Mouse (Mus musculus) neural tube, embryonic 15.5 days (tissue): ENCODE data around the gene Tsku. TPM values are rescaled to one million over a fixed set of nuclear protein-coding genes. Genes with fewer than 3 reads are reported as not detected.
A peak's percentile ranks its signal among the peaks of the same experiment; 100 is the strongest.

Experiments used
- ATAC-seq: fragments of 200-750 bp; cut with Nextera tagmentation; 2 replicates; pipeline ENCODE4 v1.8.0; 2017; ENCODE audit warnings: mild to moderate bottlenecking, moderate TSS enrichment, moderate library complexity; ENCODE audit not compliant: low FRiP score
- H3K27ac ChIP-seq: fragments of 300-500 bp; sonication (generic); replicated peaks from 2 replicates; pipeline ENCODE4 v1.5.1; 2015; ENCODE audit warnings: mild to moderate bottlenecking, inconsistent platforms
- H3K27me3 ChIP-seq: fragments of 300-500 bp; sonication (generic); replicated peaks from 2 replicates; pipeline ENCODE4 v1.6.1; 2015; ENCODE audit warnings: inconsistent platforms
- H3K36me3 ChIP-seq: fragments of 300-500 bp; sonication (generic); 2 replicates; pipeline ENCODE4 v1.6.1; 2015; ENCODE audit warnings: inconsistent platforms
- H3K4me1 ChIP-seq: fragments of 300-500 bp; sonication (generic); 2 replicates; pipeline ENCODE4 v1.6.1; 2015; ENCODE audit warnings: inconsistent platforms
- H3K4me2 ChIP-seq: fragments of 300-500 bp; sonication (generic); 2 replicates; pipeline ENCODE4 v1.6.1; 2015; ENCODE audit warnings: inconsistent platforms, mild to moderate bottlenecking, moderate library complexity
- H3K4me3 ChIP-seq: fragments of 300-500 bp; sonication (generic); replicated peaks from 2 replicates; pipeline ENCODE4 v1.5.1; 2015; ENCODE audit warnings: mild to moderate bottlenecking, inconsistent platforms
- H3K9ac ChIP-seq: fragments of 300-500 bp; sonication (generic); replicated peaks from 2 replicates; pipeline ENCODE4 v1.6.1; 2015; ENCODE audit warnings: mild to moderate bottlenecking, inconsistent platforms
- H3K9me3 ChIP-seq: fragments of 300-500 bp; sonication (generic); replicated peaks from 2 replicates; pipeline ENCODE4 v1.6.1; 2016; ENCODE audit warnings: inconsistent platforms
- WGBS: fragments of 180-500 bp; shearing (Covaris S2); methylation state at CpG from one replicate; pipeline ENCODE4 v1.1.7; 2015; ENCODE audit warnings: mixed read lengths; 5-methylcytosine and 5-hydroxymethylcytosine counted together
- polyA plus RNA-seq: library from polyadenylated mRNA; unstranded; fragments of >200 nt; fragmentation: Nextera tagmentation; extraction: Ambion mirVana; gene quantifications from 2 replicates; pipeline ENCODE4 v1.2.1, GENCODE M21; 2015

Tsku gene
- polyA plus RNA-seq, 1 experiment from 2014 or later = 7.1 TPM

- Histone ChIP-seq H3K4me1 (peaks cover 58% of the 10 kb centered on the region), H3K9me3 (no peaks in the 10 kb centered on the region), H3K4me2 (no peak overlapping the region), H3K27me3 (no peaks in the 10 kb centered on the region), H3K4me3 (no peak overlapping the region), H3K36me3 (peaks cover 16% of the 10 kb centered on the region), H3K9ac (no peak overlapping the region), H3K27ac (peak overlapping the region; percentile 64; the same call in 1 of the 2 replicates)
- 30% methylated on average over 4 of the region's 4 CpGs for WGBS
- no peak for ATAC-seq
Measured at GRCm38 (mm10) chr7:98354921-98355310, 6.2 kb downstream of the Tsku start.

- H3K36me3 ChIP-seq = peaks cover 16% of the 10 kb centered on the region
- no peaks in the 10 kb centered on the region for H3K27me3 ChIP-seq
- H3K4me3 ChIP-seq = no peak overlapping the region
- ATAC-seq = no peak
- no peak overlapping the region for H3K4me2 ChIP-seq
- H3K9ac ChIP-seq = no peak overlapping the region
- WGBS = 26% methylated on average over 12 of the region's 12 CpGs
- peaks cover 52% of the 10 kb centered on the region for H3K4me1 ChIP-seq
- no peaks in the 10 kb centered on the region for H3K9me3 ChIP-seq
- 0 out of 2 replicates have a peak overlapping the region, but pooled peaks have one; percentile 6 for H3K27ac ChIP-seq
Measured at GRCm38 (mm10) chr7:98354160-98354920, 6.8 kb downstream of the Tsku start.

- H3K4me2 ChIP-seq = no peak overlapping the region
- H3K4me1 ChIP-seq = peaks cover 46% of the 10 kb centered on the region
- H3K27me3 ChIP-seq = no peaks in the 10 kb centered on the region
- 81% methylated on average over 5 of the region's 5 CpGs for WGBS
- peaks cover 16% of the 10 kb centered on the region for H3K36me3 ChIP-seq
- H3K9me3 ChIP-seq = no peaks in the 10 kb centered on the region
- H3K9ac ChIP-seq = no peak overlapping the region
- H3K27ac ChIP-seq = no peak overlapping the region
- H3K4me3 ChIP-seq = no peak overlapping the region
- ATAC-seq = no peak
Measured at GRCm38 (mm10) chr7:98353616-98354015, 7.5 kb downstream of the Tsku start.

GRCm38 (mm10) chr7:98351523-98351922, 9.6 kb downstream of the Tsku start:
- Histone ChIP-seq H3K4me3 (no peak overlapping the region), H3K27me3 (no peaks in the 10 kb centered on the region), H3K4me2 (no peak overlapping the region), H3K9ac (no peak overlapping the region), H3K27ac (no peak overlapping the region), H3K9me3 (no peaks in the 10 kb centered on the region), H3K4me1 (peaks cover 30% of the 10 kb centered on the region), H3K36me3 (peaks cover 16% of the 10 kb centered on the region)
- WGBS = 94% methylated on average over 3 of the region's 3 CpGs
- ATAC-seq = no peak

DNA sequence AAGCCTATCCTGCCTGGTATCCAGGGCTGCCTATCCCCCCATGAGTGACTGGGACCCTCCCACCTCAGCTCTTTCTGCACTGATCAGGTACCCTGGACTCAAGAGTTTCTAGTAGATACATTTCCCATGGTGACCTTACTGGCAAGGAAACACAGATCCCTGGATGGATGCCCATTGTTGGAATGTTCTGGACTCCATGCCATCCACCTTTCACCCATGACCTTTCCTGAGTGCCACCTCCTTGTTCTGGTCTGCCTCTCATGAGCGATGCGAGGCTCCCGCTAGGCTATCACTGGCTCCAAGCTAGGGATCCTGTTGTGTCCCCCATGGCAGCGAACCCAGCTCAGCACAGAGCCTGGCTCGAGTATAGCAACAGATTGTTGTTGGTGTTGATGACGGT, 11.3 kb downstream of the Tsku start:
- Histone ChIP-seq H3K9me3 (no peaks in the 10 kb centered on the region), H3K36me3 (peaks cover 16% of the 10 kb centered on the region), H3K9ac (no peak overlapping the region), H3K4me2 (no peak overlapping the region), H3K4me3 (no peak overlapping the region), H3K4me1 (peaks cover 13% of the 10 kb centered on the region), H3K27me3 (no peaks in the 10 kb centered on the region), H3K27ac (no peak overlapping the region)
- 95% methylated on average over 6 of the region's 6 CpGs for WGBS
- no peak for ATAC-seq

- 28% methylated on average over 5 of the region's 5 CpGs for WGBS
- Histone ChIP-seq H3K27me3 (no peaks in the 10 kb centered on the region), H3K36me3 (peaks cover 16% of the 10 kb centered on the region), H3K4me1 (peaks cover 6% of the 10 kb centered on the region), H3K4me2 (no peak overlapping the region), H3K4me3 (no peak overlapping the region), H3K9ac (no peak overlapping the region), H3K27ac (no peak overlapping the region), H3K9me3 (no peaks in the 10 kb centered on the region)
- ATAC-seq = no peak
Measured at GRCm38 (mm10) chr7:98349096-98349495, 12.0 kb downstream of the Tsku start.

DNA sequence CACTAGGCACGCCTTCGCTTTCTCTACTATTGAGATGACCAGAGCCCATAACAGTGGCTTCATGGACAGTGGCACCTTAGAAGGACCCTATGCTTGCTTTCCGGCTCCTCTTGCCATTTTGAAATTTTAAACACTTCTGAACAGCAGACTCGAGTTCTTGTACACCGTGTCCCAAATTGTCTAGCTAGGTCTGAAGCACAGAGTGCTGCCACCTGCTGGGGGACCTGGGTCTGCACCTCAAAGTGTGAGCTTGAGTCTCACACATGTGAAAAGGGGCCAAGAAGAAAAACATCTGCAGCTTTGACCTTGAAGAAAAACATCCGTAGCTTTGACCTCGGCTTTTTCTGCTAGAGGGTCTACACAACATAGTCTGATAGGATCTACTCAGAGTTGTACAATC, 13.1 kb downstream of the Tsku start:
- no peak for ATAC-seq
- H3K27me3 ChIP-seq = no peaks in the 10 kb centered on the region
- H3K36me3 ChIP-seq = peaks cover 16% of the 10 kb centered on the region
- H3K9me3 ChIP-seq = no peaks in the 10 kb centered on the region
- peaks cover 2% of the 10 kb centered on the region; the same call in 1 of the 2 replicates for H3K4me1 ChIP-seq
- no peak overlapping the region for H3K4me3 ChIP-seq
- H3K27ac ChIP-seq = no peak overlapping the region
- no peak overlapping the region for H3K9ac ChIP-seq
- WGBS = 70% methylated on average over 7 of the region's 7 CpGs
- no peak overlapping the region for H3K4me2 ChIP-seq

DNA sequence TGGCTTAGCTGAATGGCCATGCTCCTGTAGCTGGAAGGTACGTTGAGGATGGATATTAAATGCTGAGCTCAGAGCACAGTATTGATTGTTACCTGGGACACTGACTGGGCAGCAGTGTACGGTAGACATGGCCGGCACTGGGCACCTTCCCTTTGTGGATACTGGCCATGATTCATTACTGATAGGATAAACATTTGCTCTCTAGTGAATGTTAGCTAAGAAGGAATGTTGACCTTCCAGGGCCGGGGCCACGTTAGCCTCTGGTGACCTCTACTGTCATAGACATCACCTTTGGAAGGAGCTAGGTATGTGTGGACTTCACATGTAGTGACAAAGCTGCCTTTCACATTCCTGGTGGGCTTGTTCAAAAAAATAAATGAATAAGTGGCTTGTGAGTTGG, 13.7 kb downstream of the Tsku start:
- ATAC-seq = no peak
- Histone ChIP-seq H3K4me1 (peaks cover 2% of the 10 kb centered on the region; the same call in 1 of the 2 replicates), H3K36me3 (peaks cover 16% of the 10 kb centered on the region), H3K4me3 (no peak overlapping the region), H3K9ac (no peak overlapping the region), H3K4me2 (no peak overlapping the region), H3K27me3 (peaks cover 2% of the 10 kb centered on the region), H3K27ac (no peak overlapping the region), H3K9me3 (no peaks in the 10 kb centered on the region)
- 85% methylated on average over 5 of the region's 5 CpGs for WGBS

DNA sequence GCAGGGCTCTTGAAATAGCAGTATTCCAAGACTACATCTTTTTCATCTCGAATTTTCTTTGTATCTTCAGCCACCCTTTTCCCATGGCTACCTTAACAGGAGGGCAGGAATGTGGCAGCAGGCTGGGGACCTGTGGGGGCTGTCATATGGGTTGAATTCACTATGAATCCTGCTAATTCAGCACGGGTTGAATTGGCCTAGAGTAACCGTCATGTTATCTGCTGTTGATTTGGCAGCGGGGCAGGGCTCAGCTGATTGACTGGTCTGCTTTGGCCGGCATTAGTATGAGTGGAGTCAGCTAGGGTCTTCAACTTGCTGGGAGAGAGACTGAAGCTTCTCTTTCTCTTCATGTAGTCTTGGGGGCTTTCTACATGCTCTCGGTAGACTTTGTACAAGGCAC, 16.1 kb downstream of the Tsku start:
- Histone ChIP-seq H3K9ac (no peak overlapping the region), H3K4me2 (no peak overlapping the region), H3K36me3 (no peaks in the 10 kb centered on the region), H3K27me3 (peaks cover 4% of the 10 kb centered on the region), H3K9me3 (no peaks in the 10 kb centered on the region), H3K27ac (no peak overlapping the region), H3K4me1 (0 out of 2 replicates have a peak, but pooled peaks cover 3% of the 10 kb centered on the region), H3K4me3 (no peak overlapping the region)
- ATAC-seq = no peak
- 47% methylated on average over 6 of the region's 6 CpGs for WGBS

DNA sequence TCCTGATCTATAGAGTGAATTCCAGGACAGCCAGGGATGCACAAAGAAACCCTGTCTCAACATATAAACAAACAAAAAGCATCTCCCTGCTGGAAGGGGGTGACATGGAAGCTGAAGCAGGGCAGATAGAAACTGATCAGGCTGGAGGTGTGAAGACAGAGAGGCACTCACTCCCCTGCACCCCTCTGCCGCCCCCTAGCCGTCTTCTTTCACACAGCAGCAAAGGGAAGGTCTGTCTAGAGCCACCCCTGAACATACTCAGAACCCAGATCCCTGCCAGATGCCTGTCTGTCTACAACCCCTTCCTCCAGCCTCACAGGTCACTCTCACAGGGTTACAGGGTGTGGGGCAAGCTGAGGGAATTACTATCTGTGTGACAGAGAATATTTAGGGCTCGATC, 16.8 kb downstream of the Tsku start:
- H3K9me3 ChIP-seq = no peaks in the 10 kb centered on the region
- ATAC-seq = no peak
- H3K9ac ChIP-seq = no peak overlapping the region
- 0 out of 2 replicates have a peak, but pooled peaks cover 3% of the 10 kb centered on the region for H3K4me1 ChIP-seq
- no peaks in the 10 kb centered on the region for H3K36me3 ChIP-seq
- peaks cover 4% of the 10 kb centered on the region for H3K27me3 ChIP-seq
- no peak overlapping the region for H3K4me3 ChIP-seq
- 31% methylated on average over 3 of the region's 3 CpGs for WGBS
- no peak overlapping the region for H3K4me2 ChIP-seq
- no peak overlapping the region for H3K27ac ChIP-seq

DNA sequence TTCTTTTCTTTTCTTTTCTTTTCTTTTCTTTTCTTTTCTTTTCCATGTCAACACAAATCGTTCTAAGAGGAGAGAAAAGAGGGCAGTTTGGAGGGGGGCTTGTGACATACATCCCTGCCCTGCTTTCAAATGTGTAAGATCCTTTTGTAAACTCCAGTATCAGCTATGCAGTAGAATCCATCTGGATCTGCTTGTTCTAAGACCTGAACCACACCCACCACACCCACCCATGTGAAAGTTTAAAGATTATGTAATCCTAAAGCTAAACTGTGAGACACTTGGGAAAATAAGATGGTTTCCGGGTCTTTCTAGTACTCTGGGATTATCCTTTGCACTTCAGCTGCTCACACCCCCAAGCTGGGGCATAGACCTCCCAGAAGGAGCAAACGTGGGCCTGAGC, 18.9 kb downstream of the Tsku start:
- Histone ChIP-seq H3K4me2 (no peak overlapping the region), H3K4me3 (no peak overlapping the region), H3K36me3 (no peaks in the 10 kb centered on the region), H3K9me3 (no peaks in the 10 kb centered on the region), H3K9ac (no peak overlapping the region), H3K27ac (no peak overlapping the region), H3K27me3 (peaks cover 4% of the 10 kb centered on the region), H3K4me1 (0 out of 2 replicates have a peak, but pooled peaks cover 3% of the 10 kb centered on the region)
- no peak for ATAC-seq
- WGBS = 69% methylated on average over 3 of the region's 3 CpGs

DNA sequence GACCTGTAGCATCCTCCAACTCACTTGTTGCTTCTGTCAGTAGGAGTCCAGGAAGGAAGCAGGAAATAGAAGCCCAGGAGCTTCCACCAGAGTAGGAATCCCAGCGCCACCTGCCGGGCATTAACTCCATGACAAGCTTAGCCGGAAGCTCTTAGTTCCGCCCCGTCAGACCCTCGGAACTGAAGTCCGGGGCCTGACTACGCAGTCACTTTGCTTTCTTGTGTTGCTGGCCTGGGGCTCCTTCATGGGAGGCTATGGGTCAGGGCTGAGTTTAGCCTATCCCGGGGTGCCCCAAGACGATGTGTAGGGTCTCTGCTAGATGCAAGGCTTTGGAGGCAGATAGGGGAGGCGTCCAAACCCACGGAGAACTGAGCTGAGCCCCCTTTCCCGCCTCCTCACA, 19.7 kb downstream of the Tsku start:
- Histone ChIP-seq H3K27ac (no peak overlapping the region), H3K9me3 (no peaks in the 10 kb centered on the region), H3K4me2 (peak overlapping the region; percentile 55), H3K4me1 (0 out of 2 replicates have a peak, but pooled peaks cover 3% of the 10 kb centered on the region), H3K4me3 (peak overlapping the region; percentile 22), H3K9ac (no peak overlapping the region), H3K36me3 (no peaks in the 10 kb centered on the region), H3K27me3 (peaks cover 4% of the 10 kb centered on the region)
- WGBS = 6% methylated on average over 13 of the region's 13 CpGs
- ATAC-seq = peak; percentile 78; the same call in 1 of the 2 replicates
